Comparison of ENCODE assay signal across 16 mouse cellular contexts in the genomic region with DNA sequence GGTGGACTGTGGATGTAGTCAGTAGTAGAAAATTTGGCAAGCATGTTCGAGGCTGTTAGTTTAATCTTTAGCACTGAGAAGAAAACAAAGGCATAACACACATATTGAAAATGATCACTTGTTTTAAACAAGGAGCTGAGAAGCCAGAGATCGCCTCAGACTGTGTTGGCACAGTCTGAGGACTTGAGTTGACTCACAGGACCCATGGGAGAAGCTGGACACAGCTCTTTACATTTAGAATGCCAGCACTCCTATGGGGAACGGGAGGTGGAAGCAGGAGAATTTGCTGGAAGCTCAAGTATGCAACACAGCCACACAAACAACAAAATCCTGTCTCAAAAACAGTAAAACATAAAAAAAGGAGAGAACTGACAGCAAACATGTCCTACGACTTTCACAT. TPM values are rescaled to one million over a fixed set of nuclear protein-coding genes. Genes with fewer than 3 reads are reported as not detected.
DNase-seq lines count a peak whose midpoint lies in the region; ATAC-seq and TF ChIP-seq lines count a peak whose summit lies in the region.
"Had no signal": no experiment of that assay in that cellular context is flagged by ENCODE, and none has a peak within 500 bp of the region (broad histone marks: within the 10 kb centered on the region; RNA-seq: fewer than 3 reads in every experiment).

No protein-coding gene starts in this region.

- TF ChIP-seq POLR2A in embryonic fibroblast, embryonic 13.5 days (IDR thresholded peaks at IDR 0.05; ENCODE audit: low read depth, low read length), result peak; percentile 7; the same call in 1 of the 2 replicates

- no peaks in the 10 kb centered on the region for H3K27me3 ChIP-seq in embryonic facial prominence, embryonic 13.5 days
- no peaks in the 10 kb centered on the region for H3K27me3 ChIP-seq in embryonic facial prominence, embryonic 10.5 days (replicated peaks; ENCODE audit: low read depth, poor library complexity, severe bottlenecking)
- H3K27me3 ChIP-seq in limb, embryonic 15.5 days, result no peaks in the 10 kb centered on the region
- H3K27me3 ChIP-seq in limb, embryonic 10.5 days (ENCODE audit: low read depth, poor library complexity, severe bottlenecking), result no peaks in the 10 kb centered on the region
- no peaks in the 10 kb centered on the region for H3K27me3 ChIP-seq in C2C12 (ENCODE audit: control insufficient read depth, insufficient read depth, insufficient read length)
- no peaks in the 10 kb centered on the region for H3K27me3 ChIP-seq in midbrain, embryonic 16.5 days (ENCODE audit: control insufficient read depth, insufficient read depth, low read depth, low read length)
- H3K27me3 ChIP-seq: embryonic facial prominence, embryonic 15.5 days; hindbrain, embryonic 15.5 days; midbrain, embryonic 13.5 days; neural tube, embryonic 12.5 days had no signal

- H3ac ChIP-seq in C2C12 (ENCODE audit: control insufficient read depth, insufficient read length, low read depth), result peak overlapping the region; percentile 41

- H3K79me3 ChIP-seq in C2C12 (ENCODE audit: low read depth), result peaks cover 3% of the 10 kb centered on the region

- peaks cover under 1% of the 10 kb centered on the region for H3K4me1 ChIP-seq in embryonic facial prominence, embryonic 13.5 days
- H3K4me1 ChIP-seq in embryonic facial prominence, embryonic 10.5 days, result no peaks in the 10 kb centered on the region
- H3K4me1 ChIP-seq in limb, embryonic 15.5 days, result no peaks in the 10 kb centered on the region
- H3K4me1 ChIP-seq in limb, embryonic 10.5 days, result no peaks in the 10 kb centered on the region
- peaks cover 12% of the 10 kb centered on the region for H3K4me1 ChIP-seq in embryonic fibroblast, embryonic 13.5 days (ENCODE audit: control insufficient read depth, insufficient read depth, low read length)
- H3K4me1 ChIP-seq in midbrain, embryonic 16.5 days (ENCODE audit: control insufficient read depth, insufficient read depth, low read length), result peaks cover 3% of the 10 kb centered on the region; the same call in 1 of the 2 replicates
- H3K4me1 ChIP-seq: embryonic facial prominence, embryonic 15.5 days; forebrain, embryonic 10.5 days; hindbrain, embryonic 15.5 days; midbrain, embryonic 13.5 days; neural tube, embryonic 12.5 days had no signal

- H3K9ac ChIP-seq in embryonic facial prominence, embryonic 13.5 days, result no peak overlapping the region
- H3K9ac ChIP-seq in limb, embryonic 15.5 days, result no peak overlapping the region
- no peak overlapping the region for H3K9ac ChIP-seq in midbrain, embryonic 16.5 days (ENCODE audit: low read depth, low read length)
- H3K9ac ChIP-seq: embryonic facial prominence, embryonic 15.5 days; hindbrain, embryonic 15.5 days; midbrain, embryonic 13.5 days; neural tube, embryonic 12.5 days had no signal

- H3K79me2 ChIP-seq in C2C12 (ENCODE audit: control insufficient read depth, insufficient read depth), result peaks cover 34% of the 10 kb centered on the region

- H3K9me3 ChIP-seq in embryonic facial prominence, embryonic 13.5 days, result no peaks in the 10 kb centered on the region
- H3K9me3 ChIP-seq in embryonic facial prominence, embryonic 10.5 days, result no peaks in the 10 kb centered on the region
- H3K9me3 ChIP-seq in limb, embryonic 15.5 days, result no peaks in the 10 kb centered on the region
- H3K9me3 ChIP-seq in limb, embryonic 10.5 days (replicated peaks), result no peaks in the 10 kb centered on the region
- no peaks in the 10 kb centered on the region for H3K9me3 ChIP-seq in midbrain, embryonic 16.5 days (replicated peaks; ENCODE audit: control insufficient read depth, low read length, poor library complexity, severe bottlenecking)
- H3K9me3 ChIP-seq: embryonic facial prominence, embryonic 15.5 days; forebrain, embryonic 10.5 days; G1E; hindbrain, embryonic 15.5 days; midbrain, embryonic 13.5 days; neural tube, embryonic 12.5 days had no signal

- WGBS in embryonic facial prominence, embryonic 13.5 days, result 84% methylated on average over 4 of the region's 4 CpGs
- 83% methylated on average over 4 of the region's 4 CpGs for WGBS in embryonic facial prominence, embryonic 10.5 days
- WGBS in limb, embryonic 15.5 days, result 72% methylated on average over 4 of the region's 4 CpGs
- WGBS in limb, embryonic 10.5 days, result 90% methylated on average over 4 of the region's 4 CpGs
- 86% methylated on average over 4 of the region's 4 CpGs for WGBS in midbrain, embryonic 16.5 days

- no peak for ATAC-seq in embryonic facial prominence, embryonic 13.5 days (ENCODE audit: insufficient number of reproducible peaks, insufficient read depth, low FRiP score, low TSS enrichment, low read depth)
- ATAC-seq in limb, embryonic 15.5 days (ENCODE audit: insufficient number of reproducible peaks, low FRiP score, low TSS enrichment, low read depth), result no peak
- ATAC-seq in midbrain, embryonic 16.5 days, result no peak
- ATAC-seq: midbrain, embryonic 13.5 days had no signal

- no peak for DNase-seq in embryonic facial prominence, embryonic 10.5 days (ENCODE audit: low spot score)
- no peak for DNase-seq in limb, embryonic 10.5 days (ENCODE audit: low spot score)
- no peak for DNase-seq in kidney, postnatal 25 days
- DNase-seq: right cerebral cortex, postnatal 14 days had no signal

- TF ChIP-seq CTCF in C2C12 (IDR thresholded peaks at IDR 0.05; ENCODE audit: control insufficient read depth, insufficient read depth, insufficient read length), result no peak
- no peak for TF ChIP-seq CTCF in embryonic fibroblast, embryonic 13.5 days (IDR thresholded peaks at IDR 0.05; ENCODE audit: borderline replicate concordance, insufficient read depth, low read length)

- H3K36me3 ChIP-seq in embryonic facial prominence, embryonic 13.5 days, result no peaks in the 10 kb centered on the region
- 0 out of 2 replicates have a peak, but pooled peaks cover 5% of the 10 kb centered on the region for H3K36me3 ChIP-seq in embryonic facial prominence, embryonic 10.5 days (replicated peaks)
- H3K36me3 ChIP-seq in limb, embryonic 15.5 days, result no peaks in the 10 kb centered on the region; the same call in 1 of the 2 replicates
- H3K36me3 ChIP-seq in limb, embryonic 10.5 days, result peaks cover 7% of the 10 kb centered on the region
- peaks cover 12% of the 10 kb centered on the region for H3K36me3 ChIP-seq in C2C12 (ENCODE audit: control insufficient read depth, insufficient read depth)
- H3K36me3 ChIP-seq in midbrain, embryonic 16.5 days (ENCODE audit: control insufficient read depth, insufficient read depth, low read length), result no peaks in the 10 kb centered on the region
- H3K36me3 ChIP-seq: embryonic facial prominence, embryonic 15.5 days; hindbrain, embryonic 15.5 days; midbrain, embryonic 13.5 days; neural tube, embryonic 12.5 days had no signal

- no peak overlapping the region for H3K4me2 ChIP-seq in embryonic facial prominence, embryonic 13.5 days
- no peak overlapping the region for H3K4me2 ChIP-seq in limb, embryonic 15.5 days
- H3K4me2 ChIP-seq in midbrain, embryonic 16.5 days (ENCODE audit: low read length), result no peak overlapping the region
- H3K4me2 ChIP-seq: embryonic facial prominence, embryonic 15.5 days; hindbrain, embryonic 15.5 days; midbrain, embryonic 13.5 days; neural tube, embryonic 12.5 days had no signal

- H3K4me3 ChIP-seq in embryonic facial prominence, embryonic 13.5 days, result no peak overlapping the region
- no peak overlapping the region for H3K4me3 ChIP-seq in embryonic facial prominence, embryonic 10.5 days
- H3K4me3 ChIP-seq in limb, embryonic 15.5 days, result no peak overlapping the region
- H3K4me3 ChIP-seq in limb, embryonic 10.5 days, result no peak overlapping the region
- no peak overlapping the region for H3K4me3 ChIP-seq in C2C12 (ENCODE audit: insufficient read depth, poor library complexity, severe bottlenecking)
- no peak overlapping the region for H3K4me3 ChIP-seq in embryonic fibroblast, embryonic 13.5 days (ENCODE audit: insufficient read depth, low read length)
- H3K4me3 ChIP-seq in midbrain, embryonic 16.5 days (ENCODE audit: low read depth, low read length), result no peak overlapping the region
- H3K4me3 ChIP-seq: embryonic facial prominence, embryonic 15.5 days; forebrain, embryonic 10.5 days; hindbrain, embryonic 15.5 days; midbrain, embryonic 13.5 days; neural tube, embryonic 12.5 days had no signal

- 0 out of 2 replicates have a peak overlapping the region, but pooled peaks have one; percentile 16 for H3K27ac ChIP-seq in embryonic facial prominence, embryonic 13.5 days
- no peak overlapping the region for H3K27ac ChIP-seq in embryonic facial prominence, embryonic 10.5 days (replicated peaks)
- H3K27ac ChIP-seq in limb, embryonic 15.5 days, result peak overlapping the region; percentile 51; the same call in 1 of the 2 replicates
- no peak overlapping the region for H3K27ac ChIP-seq in limb, embryonic 10.5 days
- H3K27ac ChIP-seq in embryonic fibroblast, embryonic 13.5 days (ENCODE audit: insufficient read depth, low read length), result peak overlapping the region; percentile 100
- no peak overlapping the region for H3K27ac ChIP-seq in midbrain, embryonic 16.5 days (ENCODE audit: low read length)
- H3K27ac ChIP-seq: embryonic facial prominence, embryonic 15.5 days; forebrain, embryonic 10.5 days; hindbrain, embryonic 15.5 days; kidney, postnatal 0 days; midbrain, embryonic 13.5 days; neural tube, embryonic 12.5 days had no signal

TF ChIP-seq in C2C12, 6 proteins besides CTCF, POLR2A, EP300 and RAD21 (continues in another document):
- no peak for TF ChIP-seq MAX (IDR thresholded peaks at IDR 0.05)
- no peak for TF ChIP-seq FOSL1 (IDR thresholded peaks at IDR 0.05; ENCODE audit: insufficient read depth, low read length, poor library complexity, severe bottlenecking)

RNA-seq across cellular contexts. Expression of a gene that starts 29.5 kb away (rescaled TPM):
- 86.1 and 105 TPM in 2 replicates for polyA plus RNA-seq in embryonic facial prominence, embryonic 13.5 days (2015; fragmentation: Nextera tagmentation; extraction: Ambion mirVana)
- 84.9 and 89.9 TPM in 2 replicates for polyA plus RNA-seq in embryonic facial prominence, embryonic 10.5 days (2016; fragmentation: Nextera tagmentation; extraction: Ambion mirVana)
- polyA plus RNA-seq in limb, embryonic 15.5 days (2015; fragmentation: Nextera tagmentation; extraction: Ambion mirVana), result 89.6 and 90.1 TPM in 2 replicates
- 88.6 and 97.9 TPM in 2 replicates for polyA plus RNA-seq in limb, embryonic 10.5 days (2016; fragmentation: Nextera tagmentation; extraction: Ambion mirVana)
- 157 TPM for polyA plus RNA-seq in C2C12 (2012; fragmentation: generic; extraction: Trizol)
- polyA plus RNA-seq in embryonic fibroblast, embryonic 13.5 days (2011; ENCODE audit: insufficient read length, low read depth, missing spikeins), result 525 and 577 TPM in 2 replicates
- polyA plus RNA-seq in midbrain, embryonic 16.5 days (2015; fragmentation: Nextera tagmentation; extraction: Ambion mirVana), result 104 and 128 TPM in 2 replicates

RNA-seq across cellular contexts. Expression of a gene that starts 29.7 kb away (rescaled TPM):
- polyA plus RNA-seq in embryonic facial prominence, embryonic 13.5 days (2015; fragmentation: Nextera tagmentation; extraction: Ambion mirVana), result 36.2 and 38.3 TPM in 2 replicates
- 44.5 and 46.8 TPM in 2 replicates for polyA plus RNA-seq in embryonic facial prominence, embryonic 10.5 days (2016; fragmentation: Nextera tagmentation; extraction: Ambion mirVana)
- polyA plus RNA-seq in limb, embryonic 15.5 days (2015; fragmentation: Nextera tagmentation; extraction: Ambion mirVana), result 26.4 and 28.9 TPM in 2 replicates
- 45.6 and 45.9 TPM in 2 replicates for polyA plus RNA-seq in limb, embryonic 10.5 days (2016; fragmentation: Nextera tagmentation; extraction: Ambion mirVana)
- 23.0 TPM for polyA plus RNA-seq in C2C12 (2012; fragmentation: generic; extraction: Trizol)
- 18.3 and 19.1 TPM in 2 replicates for polyA plus RNA-seq in embryonic fibroblast, embryonic 13.5 days (2011; ENCODE audit: insufficient read length, low read depth, missing spikeins)
- 29.5 and 29.8 TPM in 2 replicates for polyA plus RNA-seq in midbrain, embryonic 16.5 days (2015; fragmentation: Nextera tagmentation; extraction: Ambion mirVana)

Comparison
In these comparisons a context has a peak if more than half of its experiments do, and no peak if none do; other contexts are left out.
1. H3K27ac ChIP-seq: peak in embryonic facial prominence, embryonic 13.5 days (single experiment), limb, embryonic 15.5 days (single experiment) and embryonic fibroblast, embryonic 13.5 days (single experiment); none in embryonic facial prominence, embryonic 10.5 days (single experiment), limb, embryonic 10.5 days (single experiment) and midbrain, embryonic 16.5 days (single experiment).